Mouse (Mus musculus): ENCODE results near the gene Gm17409. TPM values are rescaled to one million over a fixed set of nuclear protein-coding genes. Genes with fewer than 3 reads are reported as not detected.

Gene Gm17409
- total and polyA plus RNA-seq, 3 experiments = not detected

- DNase-seq (ENCODE audit: low read depth, low spot score) = no peak
- no peaks in the 10 kb centered on the region for H3K4me1 ChIP-seq (ENCODE audit: control insufficient read depth in 1 of 2, insufficient read depth in 2 of 2, low read length in 2 of 2)
- no peaks in the 10 kb centered on the region for H3K79me2 ChIP-seq (ENCODE audit: control insufficient read depth, insufficient read depth, low read length, poor library complexity)
- no peak overlapping the region for H3K4me3 ChIP-seq (ENCODE audit: control insufficient read depth in 1 of 2, insufficient read depth in 1 of 2, low read depth in 2 of 2, low read length in 2 of 2)
- no peaks in the 10 kb centered on the region for H3K27me3 ChIP-seq (ENCODE audit: control insufficient read depth in 1 of 2, insufficient read depth in 2 of 2, low read length in 2 of 2)
- TF ChIP-seq NRF1 (IDR thresholded peaks at IDR 0.05; ENCODE audit: insufficient read depth, low read depth, low read length, poor library complexity, severe bottlenecking) (no peak), MAZ (IDR thresholded peaks at IDR 0.05; ENCODE audit: low read depth, low read length) (no peak), USF2 (IDR thresholded peaks at IDR 0.05; ENCODE audit: borderline replicate concordance in 1 of 2, insufficient read depth in 1 of 2, low read depth in 1 of 2, low read length in 2 of 2) (no peak), TAL1 (IDR thresholded peaks at IDR 0.05; ENCODE audit: low read length) (no peak), ETS1 (IDR thresholded peaks at IDR 0.05; ENCODE audit: low read depth, low read length) (no peak), CHD2 (IDR thresholded peaks at IDR 0.05; ENCODE audit: low read length) (no peak), POLR2A (IDR thresholded peaks at IDR 0.05; ENCODE audit: control insufficient read depth in 1 of 2, insufficient read depth in 1 of 2, low read depth in 1 of 2, low read length in 2 of 2, poor library complexity in 1 of 2) (no peak), UBTF (IDR thresholded peaks at IDR 0.05; ENCODE audit: borderline replicate concordance, insufficient read depth, low read depth, low read length) (no peak)
- no peaks in the 10 kb centered on the region for H3K36me3 ChIP-seq (ENCODE audit: control insufficient read depth in 1 of 2, insufficient read depth in 2 of 2, low read length in 2 of 2)
- no peaks in the 10 kb centered on the region for H3K9me3 ChIP-seq (replicated peaks; ENCODE audit: insufficient read depth, low read length)
- no peak overlapping the region for H3K27ac ChIP-seq (ENCODE audit: control insufficient read depth, low read depth, low read length)
- no peak overlapping the region for H3K9ac ChIP-seq (ENCODE audit: control insufficient read depth, low read depth, low read length, poor library complexity, severe bottlenecking)
Observed at GRCm38 (mm10) chr2:58488404-58488803, 18.5 kb downstream of the Gm17409 start.

GRCm38 (mm10) chr2:58489275-58489674, 19.4 kb downstream of the Gm17409 start:
- no peak for DNase-seq (ENCODE audit: low read depth, low spot score)
- H3K9me3 ChIP-seq (replicated peaks; ENCODE audit: insufficient read depth, low read length) = no peaks in the 10 kb centered on the region
- no peak overlapping the region for H3K27ac ChIP-seq (ENCODE audit: control insufficient read depth, low read depth, low read length)
- TF ChIP-seq ZMIZ1 (IDR thresholded peaks at IDR 0.05; ENCODE audit: low read depth, low read length) = no peak
- TF ChIP-seq MYC (IDR thresholded peaks at IDR 0.05; ENCODE audit: low read depth, low read length) = no peak
- TF ChIP-seq USF2 (IDR thresholded peaks at IDR 0.05; ENCODE audit: borderline replicate concordance in 1 of 2, insufficient read depth in 1 of 2, low read depth in 1 of 2, low read length in 2 of 2) = no peak
- TF ChIP-seq HCFC1 (IDR thresholded peaks at IDR 0.05; ENCODE audit: low read depth, low read length) = no peak
- TF ChIP-seq NELFE (IDR thresholded peaks at IDR 0.05; ENCODE audit: low read depth, low read length) = no peak
- TF ChIP-seq JUND (IDR thresholded peaks at IDR 0.05; ENCODE audit: low read depth, low read length) = no peak
- TF ChIP-seq CHD1 (IDR thresholded peaks at IDR 0.05; ENCODE audit: low read depth, low read length) = no peak
- no peak for TF ChIP-seq BHLHE40 (IDR thresholded peaks at IDR 0.05; ENCODE audit: borderline replicate concordance, low read depth, low read length)
- no peak for TF ChIP-seq GABPA (IDR thresholded peaks at IDR 0.05; ENCODE audit: low read depth, low read length)
- H3K27me3 ChIP-seq (ENCODE audit: control insufficient read depth in 1 of 2, insufficient read depth in 2 of 2, low read length in 2 of 2) = no peaks in the 10 kb centered on the region
- H3K36me3 ChIP-seq (ENCODE audit: control insufficient read depth in 1 of 2, insufficient read depth in 2 of 2, low read length in 2 of 2) = no peaks in the 10 kb centered on the region
- H3K9ac ChIP-seq (ENCODE audit: control insufficient read depth, low read depth, low read length, poor library complexity, severe bottlenecking) = no peak overlapping the region
- no peak overlapping the region for H3K4me3 ChIP-seq (ENCODE audit: control insufficient read depth in 1 of 2, insufficient read depth in 1 of 2, low read depth in 2 of 2, low read length in 2 of 2)
- no peaks in the 10 kb centered on the region for H3K4me1 ChIP-seq (ENCODE audit: control insufficient read depth in 1 of 2, insufficient read depth in 2 of 2, low read length in 2 of 2)
- no peaks in the 10 kb centered on the region for H3K79me2 ChIP-seq (ENCODE audit: control insufficient read depth, insufficient read depth, low read length, poor library complexity)
